Mouse (Mus musculus) inflammation-experienced regulatory T-cells, adult 16 weeks (primary cell): ENCODE results near the gene Rfc3. TPM values are rescaled to one million over a fixed set of nuclear protein-coding genes. Genes with fewer than 3 reads are reported as not detected.

ENCODE experiments used
- polyA plus RNA-seq: library from polyadenylated mRNA; unstranded; fragments of 100-300 nt; shearing (Covaris generic); gene quantifications from one replicate; pipeline ENCODE4 v1.2.1, GENCODE M21; 2017

The Rfc3 gene
- 32.5 TPM for polyA plus RNA-seq

GRCm38 (mm10) chr5:151650700-151651410 is at the start of gene Rfc3:
Gene Rfc3, minus strand, starts transcription at chr5:151651242.

GRCm38 (mm10) chr5:151605921-151606320 is 45.1 kb downstream of the Rfc3 start, which contains the start of gene Vmn2r18:
Gene Vmn2r18, minus strand, starts transcription at chr5:151606021.

Other genes starting within 250 kb of the Rfc3 start
- not detected for gene Gm42906, start 223.1 kb downstream of the Rfc3 start, polyA plus RNA-seq
- not detected for gene Vmn2r18, start 45.2 kb downstream of the Rfc3 start, polyA plus RNA-seq